Mouse (Mus musculus) kidney, adult 2 months (tissue): ENCODE data around the gene Zbtb8a.

Experiments
- CTCF ChIP-seq: fragments of 200-500 bp; conservative IDR thresholded peaks from 2 replicates; pipeline ENCODE4 v1.5.1; 2011; ENCODE audit warnings: low read depth, mild to moderate bottlenecking, control low read depth, low read length, moderate library complexity, mixed read lengths; ENCODE audit not compliant: insufficient read depth, insufficient read length
- POLR2A ChIP-seq: fragments of 200-500 bp; IDR thresholded peaks from one replicate; pipeline ENCODE4 v1.6.1; 2011; ENCODE audit warnings: low read depth, low read length, control low read depth

- TF ChIP-seq CTCF (no peak), POLR2A (no peak)
Observed at GRCm38 (mm10) chr4:129396960-129397359, 19.0 kb upstream of the Zbtb8a start.
